Mouse (Mus musculus): ENCODE measurements at regions not wholly inside any gene's neighbourhood (a gene's known extent, or its start where the extent isn't known, plus 50 kb on each side); places are given as distances from the start of the nearest gene placed in this dataset.

DNA sequence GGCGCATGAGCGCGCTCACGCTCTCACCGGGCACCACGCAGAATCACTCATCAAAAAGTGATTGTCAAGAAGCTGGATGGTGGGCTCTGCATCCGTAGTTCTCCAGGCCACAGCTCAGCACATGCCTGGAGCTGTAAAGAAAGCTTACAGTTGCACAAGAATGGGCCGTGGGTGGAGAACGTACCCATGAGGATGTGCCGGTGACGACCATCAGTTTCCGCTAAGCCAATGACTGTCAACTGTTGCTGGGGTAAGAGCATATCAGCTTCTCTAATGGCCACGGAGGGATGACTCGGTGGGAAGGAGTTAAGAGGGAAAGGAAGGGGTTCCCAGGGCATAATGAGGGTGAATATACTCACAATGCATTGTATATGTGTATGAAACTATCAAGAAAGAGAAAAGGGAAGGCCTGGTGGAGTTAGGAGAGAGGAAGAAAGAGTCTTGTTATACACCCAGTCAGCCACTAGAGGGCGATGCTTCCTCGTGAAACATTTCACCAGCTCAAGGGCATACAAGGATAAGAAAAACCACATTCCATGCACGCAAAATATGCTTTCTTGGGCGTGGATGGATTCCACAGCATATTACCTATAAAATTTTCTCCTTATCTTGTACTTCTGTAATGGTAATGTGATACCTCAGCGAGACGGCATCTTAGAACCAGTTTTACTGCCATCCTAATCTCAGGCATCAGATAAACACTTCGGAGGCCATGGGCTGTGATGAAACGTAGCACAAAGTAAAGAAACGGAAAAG, 50.4 kb upstream of the Plet1 start:
- H3K9me3 ChIP-seq (ENCODE audit: control insufficient read depth, low read length), result no peaks in the 10 kb centered on the region
- H3K4me2 ChIP-seq, result no peak overlapping the region
- no peaks in the 10 kb centered on the region for H3K36me3 ChIP-seq (ENCODE audit: control insufficient read depth, insufficient read depth, low read length)
- WGBS, result 61% methylated on average over 23 of the region's 23 CpGs
- no peak overlapping the region for H3K9ac ChIP-seq (ENCODE audit: low read length)
- no peak overlapping the region for H3K4me3 ChIP-seq (ENCODE audit: low read depth, low read length)
- H3K4me1 ChIP-seq (ENCODE audit: control insufficient read depth, insufficient read depth, low read length), result no peaks in the 10 kb centered on the region
- DNase-seq (ENCODE audit: low spot score, missing footprints) (peak; percentile 95), ATAC-seq (ENCODE audit: low FRiP score) (no peak)
- H3K27ac ChIP-seq (ENCODE audit: low read depth, low read length), result no peak overlapping the region
- H3K27me3 ChIP-seq (ENCODE audit: control insufficient read depth, insufficient read depth, low read length), result no peaks in the 10 kb centered on the region

All from midbrain, embryonic 11.5 days (tissue).